Mouse (Mus musculus) ES-E14 (cell line): ENCODE results near the gene Mindy3.

Experiments used
- MAFK ChIP-seq: IDR thresholded peaks from 2 replicates; pipeline ENCODE4 v1.6.1; 2014; ENCODE audit warnings: mild to moderate bottlenecking, low read depth, low read length, inconsistent platforms; ENCODE audit not compliant: insufficient read depth
- ZC3H11A ChIP-seq: IDR thresholded peaks from 2 replicates; pipeline ENCODE4 v1.6.1; 2012; ENCODE audit warnings: low read depth, mild to moderate bottlenecking, inconsistent platforms, low read length, borderline replicate concordance
- ZNF384 ChIP-seq: IDR thresholded peaks from 2 replicates; pipeline ENCODE4 v1.6.1; 2012; ENCODE audit warnings: low read depth, low read length, inconsistent platforms

GRCm38 (mm10) chr2:12432055-12432454 is 12.8 kb upstream of the Mindy3 start:
- TF ChIP-seq ZC3H11A (no peak), MAFK (no peak), ZNF384 (no peak)
